Mouse (Mus musculus) small intestine, adult 2 months (tissue): Measurements from ENCODE around the gene Zfhx3.

ENCODE experiments used
- CTCF ChIP-seq: fragments of 200-500 bp; IDR thresholded peaks from 2 replicates; pipeline ENCODE4 v1.5.1; 2012; ENCODE audit warnings: low read depth, mild to moderate bottlenecking, control low read depth, inconsistent platforms, low read length, moderate library complexity, mixed read lengths; ENCODE audit not compliant: insufficient replicate concordance, insufficient read length; ENCODE audit errors: extremely low read depth
- POLR2A ChIP-seq: fragments of 200-500 bp; IDR thresholded peaks from 2 replicates; pipeline ENCODE4 v1.6.1; 2012; ENCODE audit warnings: low read depth, mild to moderate bottlenecking, control low read depth, inconsistent platforms, low read length, moderate library complexity

- TF ChIP-seq CTCF (no peak), POLR2A (no peak)
Observed at GRCm38 (mm10) chr8:108869420-108869819, 927.0 kb downstream of the Zfhx3 start.
